Mouse (Mus musculus) embryonic facial prominence, embryonic 11.5 days (tissue): ENCODE data around the gene Rras. TPM values are rescaled to one million over a fixed set of nuclear protein-coding genes. Genes with fewer than 3 reads are reported as not detected.

Source experiments
- ATAC-seq: fragments of 200-750 bp; cut with Nextera tagmentation; replicated peaks from 2 replicates; pipeline ENCODE4 v1.8.0; 2017; ENCODE audit warnings: low read depth; ENCODE audit not compliant: insufficient number of reproducible peaks, low FRiP score, low TSS enrichment
- DNase-seq: peaks from one replicate; pipeline ENCODE4 v3.0.0-alpha.2; 2015; ENCODE audit warnings: low spot score
- H3K27ac ChIP-seq: fragments of 300-500 bp; sonication (generic); replicated peaks from 2 replicates; pipeline ENCODE4 v1.5.1; 2014; ENCODE audit warnings: mild to moderate bottlenecking, low read depth, low read length, control low read depth
- H3K27me3 ChIP-seq: fragments of 300-500 bp; sonication (generic); 2 replicates; pipeline ENCODE4 v1.6.1; 2014; ENCODE audit warnings: mild to moderate bottlenecking, low read length, moderate library complexity, mixed read lengths; ENCODE audit not compliant: control insufficient read depth, insufficient read depth
- H3K36me3 ChIP-seq: fragments of 300-500 bp; sonication (generic); replicated peaks from 2 replicates; pipeline ENCODE4 v1.6.1; 2014; ENCODE audit warnings: low read depth, mild to moderate bottlenecking, low read length, moderate library complexity, mixed read lengths; ENCODE audit not compliant: control insufficient read depth, insufficient read depth
- H3K4me1 ChIP-seq: fragments of 300-500 bp; sonication (generic); 2 replicates; pipeline ENCODE4 v1.6.1; 2014; ENCODE audit warnings: low read length, mixed read lengths; ENCODE audit not compliant: control insufficient read depth, insufficient read depth
- H3K4me2 ChIP-seq: fragments of 300-500 bp; sonication (generic); 2 replicates; pipeline ENCODE4 v1.6.1; 2014; ENCODE audit warnings: low read depth, mild to moderate bottlenecking, control low read depth, low read length, moderate library complexity
- H3K4me3 ChIP-seq: fragments of 300-500 bp; sonication (generic); 2 replicates; pipeline ENCODE4 v1.5.1; 2014; ENCODE audit warnings: low read depth, low read length, control low read depth
- H3K9ac ChIP-seq: fragments of 300-500 bp; sonication (generic); replicated peaks from 2 replicates; pipeline ENCODE4 v1.6.1; 2014; ENCODE audit warnings: mild to moderate bottlenecking, control low read depth, low read length
- H3K9me3 ChIP-seq: fragments of 300-500 bp; sonication (generic); replicated peaks from 2 replicates; pipeline ENCODE4 v1.6.1; 2016; ENCODE audit warnings: mild to moderate bottlenecking, low read length, inconsistent platforms, mixed read lengths; ENCODE audit not compliant: control insufficient read depth
- WGBS: fragments of 180-500 bp; shearing (Covaris S2); extraction: QIAGEN DNeasy Blood & Tissue Kit; methylation state at CpG from one replicate; pipeline ENCODE4 v1.1.7; 2014; 5-methylcytosine and 5-hydroxymethylcytosine counted together
- polyA plus RNA-seq: library from polyadenylated mRNA; unstranded; fragments of >200 nt; fragmentation: Nextera tagmentation; extraction: Ambion mirVana; gene quantifications from 2 replicates; pipeline ENCODE4 v1.2.1, GENCODE M21; 2014

Gene Rras
- polyA plus RNA-seq, 1 experiment from 2014 or later = 18.5 TPM

- Histone ChIP-seq H3K9ac (peak overlapping the region; percentile 84), H3K4me3 (peak overlapping the region; percentile 60), H3K4me2 (peak overlapping the region; percentile 84), H3K36me3 (peaks cover 18% of the 10 kb centered on the region), H3K27me3 (no peaks in the 10 kb centered on the region), H3K27ac (0 out of 2 replicates have a peak overlapping the region, but pooled peaks have one; percentile 43), H3K4me1 (no peaks in the 10 kb centered on the region; the same call in 1 of the 2 replicates), H3K9me3 (no peaks in the 10 kb centered on the region)
- ATAC-seq (no peak), DNase-seq (no peak)
- WGBS = 16% methylated on average over 10 of the region's 10 CpGs
Observed at GRCm38 (mm10) chr7:44996672-44997071, 21.1 kb upstream of the Rras start.

- Histone ChIP-seq H3K9ac (peak within 1 kb of the TSS; percentile 84), H3K4me3 (peak within 1 kb of the TSS; percentile 60), H3K9me3 (no peaks in the 10 kb centered on the region), H3K36me3 (peaks cover 18% of the 10 kb centered on the region), H3K27ac (0 out of 2 replicates have a peak within 1 kb of the TSS, but pooled peaks have one; percentile 43), H3K27me3 (no peaks in the 10 kb centered on the region), H3K4me2 (peak within 1 kb of the TSS; percentile 84), H3K4me1 (no peaks in the 10 kb centered on the region; the same call in 1 of the 2 replicates)
- peak; percentile 78 for ATAC-seq
- WGBS = under 1% methylated on average over 43 of the region's 43 CpGs
- peak; percentile 98 for DNase-seq
Observed at GRCm38 (mm10) chr7:44997231-44997939, 20.4 kb upstream of the Rras start, which contains the start of gene Irf3. Irf3 (plus strand) TSS chr7:44997648.

GRCm38 (mm10) chr7:44997940-44998428 lies 19.8 kb upstream of the Rras start:
- no peaks in the 10 kb centered on the region for H3K27me3 ChIP-seq
- H3K4me2 ChIP-seq = peak overlapping the region; percentile 49
- no peaks in the 10 kb centered on the region; the same call in 1 of the 2 replicates for H3K4me1 ChIP-seq
- peak overlapping the region; percentile 84 for H3K9ac ChIP-seq
- 5% methylated on average over 15 of the region's 15 CpGs for WGBS
- ATAC-seq = no peak
- peaks cover 19% of the 10 kb centered on the region for H3K36me3 ChIP-seq
- H3K9me3 ChIP-seq = no peaks in the 10 kb centered on the region
- DNase-seq = peak; percentile 48
- H3K27ac ChIP-seq = 0 out of 2 replicates have a peak overlapping the region, but pooled peaks have one; percentile 5
- H3K4me3 ChIP-seq = peak overlapping the region; percentile 60

DNA sequence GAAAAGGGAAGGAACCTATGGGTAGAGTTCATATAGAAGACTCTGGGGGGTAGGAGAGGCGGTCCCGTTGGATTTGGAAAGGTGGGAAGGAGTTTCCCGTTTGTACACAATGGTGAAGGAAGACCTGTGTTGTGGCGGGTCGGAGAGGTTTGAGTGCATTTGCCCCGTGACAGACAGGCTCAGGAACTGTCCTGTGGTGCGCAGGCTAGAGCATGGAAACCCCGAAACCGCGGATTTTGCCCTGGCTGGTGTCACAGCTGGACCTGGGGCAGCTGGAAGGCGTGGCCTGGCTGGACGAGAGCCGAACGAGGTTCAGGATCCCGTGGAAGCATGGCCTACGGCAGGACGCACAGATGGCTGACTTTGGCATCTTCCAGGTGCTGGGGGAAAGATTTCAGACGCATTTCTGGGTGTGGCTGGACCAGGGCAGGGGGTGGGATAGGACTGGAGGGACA lies 19.2 kb upstream of the Rras start, which contains the start of gene Bcl2l12:
Gene Bcl2l12, minus strand, starts transcription at position 212 of the 455 bp plus-strand sequence.
- H3K9ac ChIP-seq = peak within 1 kb of the TSS; percentile 84
- H3K27me3 ChIP-seq = no peaks in the 10 kb centered on the region
- DNase-seq = no peak
- H3K27ac ChIP-seq = peak within 1 kb of the TSS; percentile 5; the same call in 1 of the 2 replicates
- 1% methylated on average over 18 of the region's 18 CpGs for WGBS
- peaks cover 22% of the 10 kb centered on the region for H3K36me3 ChIP-seq
- H3K4me1 ChIP-seq = no peaks in the 10 kb centered on the region; the same call in 1 of the 2 replicates
- ATAC-seq = no peak
- peak within 1 kb of the TSS; percentile 49 for H3K4me2 ChIP-seq
- H3K9me3 ChIP-seq = no peaks in the 10 kb centered on the region
- H3K4me3 ChIP-seq = peak within 1 kb of the TSS; percentile 60

DNA sequence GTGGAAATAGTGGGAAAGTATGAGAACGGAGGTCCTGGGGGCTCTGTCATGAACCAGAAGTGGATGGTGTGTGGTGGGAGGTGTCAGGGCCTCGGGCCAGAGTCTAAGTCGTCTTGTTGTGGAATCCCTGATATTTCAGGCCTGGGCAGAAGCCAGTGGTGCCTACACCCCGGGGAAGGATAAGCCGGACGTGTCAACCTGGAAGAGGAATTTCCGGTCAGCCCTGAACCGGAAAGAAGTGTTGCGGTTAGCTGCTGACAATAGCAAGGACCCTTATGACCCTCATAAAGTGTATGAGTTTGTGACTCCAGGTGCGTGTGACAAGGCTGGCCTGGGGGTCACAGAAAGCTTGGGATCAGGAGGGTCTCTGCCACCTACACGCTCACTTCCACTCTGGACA lies 18.0 kb upstream of the Rras start:
- no peaks in the 10 kb centered on the region for H3K9me3 ChIP-seq
- no peak overlapping the region for H3K9ac ChIP-seq
- peaks cover 24% of the 10 kb centered on the region for H3K36me3 ChIP-seq
- H3K4me1 ChIP-seq = no peaks in the 10 kb centered on the region; the same call in 1 of the 2 replicates
- ATAC-seq (no peak), DNase-seq (no peak)
- no peaks in the 10 kb centered on the region for H3K27me3 ChIP-seq
- H3K4me3 ChIP-seq = no peak overlapping the region
- H3K27ac ChIP-seq = no peak overlapping the region
- 85% methylated on average over 11 of the region's 11 CpGs for WGBS
- H3K4me2 ChIP-seq = no peak overlapping the region

DNA sequence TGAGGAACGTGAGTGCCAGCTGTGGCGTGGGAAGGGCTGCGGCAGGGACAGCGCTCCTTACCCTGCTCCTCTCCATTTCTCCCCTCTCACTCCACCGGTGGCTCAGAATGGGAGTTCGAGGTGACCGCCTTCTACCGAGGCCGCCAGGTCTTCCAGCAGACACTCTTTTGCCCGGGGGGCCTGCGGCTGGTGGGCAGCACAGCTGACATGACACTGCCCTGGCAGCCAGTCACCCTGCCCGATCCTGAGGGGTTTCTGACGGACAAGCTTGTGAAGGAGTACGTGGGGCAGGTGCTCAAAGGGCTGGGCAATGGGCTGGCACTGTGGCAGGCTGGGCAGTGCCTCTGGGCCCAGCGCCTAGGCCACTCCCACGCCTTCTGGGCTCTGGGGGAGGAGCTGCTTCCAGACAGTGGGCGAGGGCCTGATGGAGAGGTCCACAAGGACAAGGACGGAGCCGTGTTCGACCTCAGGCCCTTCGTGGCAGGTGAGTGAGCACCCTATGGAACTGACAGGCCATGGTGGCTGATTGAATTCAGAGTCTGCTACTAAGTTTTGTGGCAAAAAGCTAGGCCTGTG lies 17.1 kb upstream of the Rras start:
- WGBS = 88% methylated on average over 21 of the region's 21 CpGs
- no peaks in the 10 kb centered on the region for H3K9me3 ChIP-seq
- no peak overlapping the region for H3K4me2 ChIP-seq
- no peaks in the 10 kb centered on the region for H3K27me3 ChIP-seq
- no peak overlapping the region for H3K4me3 ChIP-seq
- no peak overlapping the region for H3K9ac ChIP-seq
- peaks cover 24% of the 10 kb centered on the region for H3K36me3 ChIP-seq
- H3K4me1 ChIP-seq = no peaks in the 10 kb centered on the region; the same call in 1 of the 2 replicates
- ATAC-seq (no peak), DNase-seq (no peak)
- H3K27ac ChIP-seq = no peak overlapping the region

GRCm38 (mm10) chr7:45002440-45002839 lies 15.3 kb upstream of the Rras start:
- Histone ChIP-seq H3K36me3 (peaks cover 40% of the 10 kb centered on the region), H3K9ac (no peak overlapping the region), H3K4me1 (no peaks in the 10 kb centered on the region), H3K27ac (no peak overlapping the region), H3K9me3 (no peaks in the 10 kb centered on the region), H3K27me3 (no peaks in the 10 kb centered on the region), H3K4me3 (no peak overlapping the region), H3K4me2 (no peak overlapping the region)
- ATAC-seq (no peak), DNase-seq (no peak)
- 92% methylated on average over 7 of the region's 7 CpGs for WGBS
